Mouse (Mus musculus): Measurements from ENCODE around the gene Glrp1. TPM values are rescaled to one million over a fixed set of nuclear protein-coding genes. Genes with fewer than 3 reads are reported as not detected.

The Glrp1 gene
- total and polyA plus RNA-seq, 2 experiments from 2014 or later: 0.10 TPM

- no peak overlapping the region for H3K4me3 ChIP-seq (ENCODE audit: low read depth, low read length)
- no peak overlapping the region for H3K9ac ChIP-seq
- H3K4me2 ChIP-seq (ENCODE audit: low read depth): no peak overlapping the region
- no peaks in the 10 kb centered on the region for H3K36me3 ChIP-seq (ENCODE audit: insufficient read depth)
- TF ChIP-seq CTCF (IDR thresholded peaks at IDR 0.05; ENCODE audit: low read depth): no peak
- H3K9me3 ChIP-seq (ENCODE audit: low read length): no peaks in the 10 kb centered on the region
- ATAC-seq (no peak), DNase-seq (no peak)
- 0 out of 2 replicates have a peak, but pooled peaks cover 2% of the 10 kb centered on the region for H3K4me1 ChIP-seq (ENCODE audit: insufficient read depth)
- WGBS: 97% methylated on average over 1 of the region's 1 CpGs
- H3K27me3 ChIP-seq (ENCODE audit: insufficient read depth, low read length): no peaks in the 10 kb centered on the region
- H3K27ac ChIP-seq (ENCODE audit: low read depth, low read length): no peak overlapping the region
Measured at GRCm38 (mm10) chr1:88502822-88503221, 7.0 kb downstream of the Glrp1 start.

- H3K27me3 ChIP-seq (ENCODE audit: insufficient read depth, low read length): no peaks in the 10 kb centered on the region
- ATAC-seq (no peak), DNase-seq (no peak)
- 81% methylated on average over 11 of the region's 11 CpGs for WGBS
- no peak overlapping the region for H3K27ac ChIP-seq (ENCODE audit: low read depth, low read length)
- H3K4me1 ChIP-seq (ENCODE audit: insufficient read depth): peaks cover 5% of the 10 kb centered on the region; the same call in 1 of the 2 replicates
- no peak overlapping the region for H3K9ac ChIP-seq
- H3K9me3 ChIP-seq (ENCODE audit: low read length): no peaks in the 10 kb centered on the region
- no peak overlapping the region for H3K4me2 ChIP-seq (ENCODE audit: low read depth)
- no peak overlapping the region for H3K4me3 ChIP-seq (ENCODE audit: low read depth, low read length)
- H3K36me3 ChIP-seq (ENCODE audit: insufficient read depth): no peaks in the 10 kb centered on the region
- no peak for TF ChIP-seq CTCF (IDR thresholded peaks at IDR 0.05; ENCODE audit: low read depth)
Measured at GRCm38 (mm10) chr1:88499230-88499737, 10.6 kb downstream of the Glrp1 start.

GRCm38 (mm10) chr1:88497407-88497806, 12.5 kb downstream of the Glrp1 start:
- DNase-seq: no peak
- WGBS: 51% methylated on average over 3 of the region's 3 CpGs

GRCm38 (mm10) chr1:88492415-88492814, 17.5 kb downstream of the Glrp1 start:
- WGBS: 87% methylated on average over 3 of the region's 3 CpGs
- H3K27ac ChIP-seq (ENCODE audit: low read depth, low read length): no peak overlapping the region
- no peak overlapping the region for H3K9ac ChIP-seq
- ATAC-seq: no peak
- no peak overlapping the region for H3K4me2 ChIP-seq (ENCODE audit: low read depth)
- no peak for DNase-seq
- H3K27me3 ChIP-seq (ENCODE audit: insufficient read depth, low read length): no peaks in the 10 kb centered on the region
- no peaks in the 10 kb centered on the region for H3K9me3 ChIP-seq (ENCODE audit: low read length)
- H3K36me3 ChIP-seq (ENCODE audit: insufficient read depth): no peaks in the 10 kb centered on the region
- TF ChIP-seq CTCF (IDR thresholded peaks at IDR 0.05; ENCODE audit: low read depth): no peak
- peaks cover 3% of the 10 kb centered on the region; the same call in 1 of the 2 replicates for H3K4me1 ChIP-seq (ENCODE audit: insufficient read depth)
- no peak overlapping the region for H3K4me3 ChIP-seq (ENCODE audit: low read depth, low read length)

More at GRCm38 (mm10) chr1:88497407-88497806, 12.5 kb downstream of the Glrp1 start:
- Histone ChIP-seq H3K36me3 (ENCODE audit: insufficient read depth) (no peaks in the 10 kb centered on the region), H3K4me3 (ENCODE audit: low read depth, low read length) (no peak overlapping the region), H3K4me1 (ENCODE audit: insufficient read depth) (peaks cover 5% of the 10 kb centered on the region; the same call in 1 of the 2 replicates), H3K9ac (no peak overlapping the region), H3K9me3 (ENCODE audit: low read length) (no peaks in the 10 kb centered on the region), H3K27me3 (ENCODE audit: insufficient read depth, low read length) (no peaks in the 10 kb centered on the region), H3K4me2 (ENCODE audit: low read depth) (no peak overlapping the region), H3K27ac (ENCODE audit: low read depth, low read length) (no peak overlapping the region)
- no peak for ATAC-seq
- no peak for TF ChIP-seq CTCF (IDR thresholded peaks at IDR 0.05; ENCODE audit: low read depth)

- H3K27ac ChIP-seq (ENCODE audit: low read depth, low read length): no peak overlapping the region
- H3K27me3 ChIP-seq (ENCODE audit: insufficient read depth, low read length): no peaks in the 10 kb centered on the region
- no peaks in the 10 kb centered on the region for H3K36me3 ChIP-seq (ENCODE audit: insufficient read depth)
- no peak for ATAC-seq
- TF ChIP-seq CTCF (IDR thresholded peaks at IDR 0.05; ENCODE audit: low read depth): no peak
- H3K4me2 ChIP-seq (ENCODE audit: low read depth): no peak overlapping the region
- H3K9me3 ChIP-seq (ENCODE audit: low read length): no peaks in the 10 kb centered on the region
- H3K9ac ChIP-seq: no peak overlapping the region
- no peak overlapping the region for H3K4me3 ChIP-seq (ENCODE audit: low read depth, low read length)
- H3K4me1 ChIP-seq (ENCODE audit: insufficient read depth): peaks cover 1% of the 10 kb centered on the region; the same call in 1 of the 2 replicates
- 82% methylated on average over 17 of the region's 17 CpGs for WGBS
- no peak for DNase-seq
Measured at GRCm38 (mm10) chr1:88491617-88492378, 18.1 kb downstream of the Glrp1 start.

- DNase-seq: no peak
- no peaks in the 10 kb centered on the region for H3K9me3 ChIP-seq (ENCODE audit: low read length)
- no peaks in the 10 kb centered on the region for H3K27me3 ChIP-seq (ENCODE audit: insufficient read depth, low read length)
- TF ChIP-seq CTCF (IDR thresholded peaks at IDR 0.05; ENCODE audit: low read depth): no peak
- H3K9ac ChIP-seq: no peak overlapping the region
- H3K4me3 ChIP-seq (ENCODE audit: low read depth, low read length): no peak overlapping the region
- ATAC-seq: no peak
- no peak overlapping the region for H3K27ac ChIP-seq (ENCODE audit: low read depth, low read length)
- H3K4me2 ChIP-seq (ENCODE audit: low read depth): no peak overlapping the region
- WGBS: 91% methylated on average over 10 of the region's 10 CpGs
- H3K36me3 ChIP-seq (ENCODE audit: insufficient read depth): no peaks in the 10 kb centered on the region
- H3K4me1 ChIP-seq (ENCODE audit: insufficient read depth): no peaks in the 10 kb centered on the region
Measured at GRCm38 (mm10) chr1:88490164-88490563, 19.7 kb downstream of the Glrp1 start.

DNA sequence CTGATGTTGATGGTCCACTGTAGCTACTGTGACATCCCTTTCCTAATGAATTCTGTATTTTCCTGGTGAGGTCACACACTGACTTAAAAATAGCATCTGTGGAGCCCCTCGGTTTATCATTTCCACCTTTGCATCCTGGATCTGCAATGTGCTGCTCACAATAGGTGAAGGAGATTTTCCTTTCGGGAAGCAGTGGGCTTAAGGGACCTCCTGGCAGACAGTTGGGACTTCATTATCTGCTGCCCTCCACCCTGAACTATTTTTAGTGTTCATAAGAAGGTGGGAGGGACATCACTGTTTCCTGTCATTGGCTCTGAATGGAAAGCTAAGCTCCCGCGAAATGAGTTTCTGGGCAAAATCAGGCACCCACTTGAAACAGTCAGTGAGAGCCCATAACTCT, 20.9 kb downstream of the Glrp1 start:
- H3K4me3 ChIP-seq (ENCODE audit: low read depth, low read length): no peak overlapping the region
- TF ChIP-seq CTCF (IDR thresholded peaks at IDR 0.05; ENCODE audit: low read depth): no peak
- no peaks in the 10 kb centered on the region for H3K4me1 ChIP-seq (ENCODE audit: insufficient read depth)
- DNase-seq (no peak), ATAC-seq (no peak)
- no peaks in the 10 kb centered on the region for H3K27me3 ChIP-seq (ENCODE audit: insufficient read depth, low read length)
- H3K9me3 ChIP-seq (ENCODE audit: low read length): no peaks in the 10 kb centered on the region
- no peak overlapping the region for H3K27ac ChIP-seq (ENCODE audit: low read depth, low read length)
- no peak overlapping the region for H3K4me2 ChIP-seq (ENCODE audit: low read depth)
- 47% methylated on average over 4 of the region's 4 CpGs for WGBS
- no peaks in the 10 kb centered on the region for H3K36me3 ChIP-seq (ENCODE audit: insufficient read depth)
- H3K9ac ChIP-seq: no peak overlapping the region

Data from forebrain, postnatal 0 days (tissue).